Mouse (Mus musculus) limb, embryonic 11.5 days (tissue): ENCODE measurements around the gene Fbxo9. TPM values are rescaled to one million over a fixed set of nuclear protein-coding genes. Genes with fewer than 3 reads are reported as not detected.

Experiments used
- ATAC-seq: fragments of 200-750 bp; cut with Nextera tagmentation; 2 replicates; pipeline ENCODE4 v1.8.0; 2017; ENCODE audit warnings: low read depth; ENCODE audit not compliant: insufficient number of reproducible peaks, low FRiP score, low TSS enrichment
- DNase-seq: peaks from one replicate; pipeline ENCODE4 v3.0.0-alpha.2; 2015; ENCODE audit warnings: low spot score
- H3K27ac ChIP-seq: fragments of 300-500 bp; sonication (generic); replicated peaks from 2 replicates; pipeline ENCODE4 v1.5.1; 2014; ENCODE audit warnings: low read depth, mild to moderate bottlenecking, low read length
- H3K27me3 ChIP-seq: fragments of 300-500 bp; sonication (generic); 2 replicates; pipeline ENCODE4 v1.6.1; 2014; ENCODE audit warnings: mild to moderate bottlenecking, low read length, mixed read lengths; ENCODE audit not compliant: control insufficient read depth, insufficient read depth
- H3K36me3 ChIP-seq: fragments of 300-500 bp; sonication (generic); 2 replicates; pipeline ENCODE4 v1.6.1; 2014; ENCODE audit warnings: mild to moderate bottlenecking, low read length, moderate library complexity, mixed read lengths; ENCODE audit not compliant: control insufficient read depth, insufficient read depth
- H3K4me1 ChIP-seq: fragments of 300-500 bp; sonication (generic); 2 replicates; pipeline ENCODE4 v1.6.1; 2014; ENCODE audit warnings: low read length, mixed read lengths; ENCODE audit not compliant: control insufficient read depth, insufficient read depth
- H3K4me2 ChIP-seq: fragments of 300-500 bp; sonication (generic); 2 replicates; pipeline ENCODE4 v1.6.1; 2014; ENCODE audit warnings: low read depth, mild to moderate bottlenecking, moderate library complexity; ENCODE audit not compliant: severe bottlenecking
- H3K4me3 ChIP-seq: fragments of 300-500 bp; sonication (generic); 2 replicates; pipeline ENCODE4 v1.5.1; 2014; ENCODE audit warnings: low read depth, low read length
- H3K9ac ChIP-seq: fragments of 300-500 bp; sonication (generic); 2 replicates; pipeline ENCODE4 v1.6.1; 2014; ENCODE audit warnings: mild to moderate bottlenecking, low read length
- H3K9me3 ChIP-seq: fragments of 300-500 bp; sonication (generic); 2 replicates; pipeline ENCODE4 v1.6.1; 2016; ENCODE audit warnings: low read length; ENCODE audit not compliant: control insufficient read depth
- WGBS: fragments of 180-500 bp; shearing (Covaris S2); extraction: QIAGEN DNeasy Blood & Tissue Kit; methylation state at CpG from one replicate; pipeline ENCODE4 v1.1.7; 2014; 5-methylcytosine and 5-hydroxymethylcytosine counted together
- polyA plus RNA-seq: library from polyadenylated mRNA; unstranded; fragments of >200 nt; fragmentation: Nextera tagmentation; extraction: Ambion mirVana; gene quantifications from 2 replicates; pipeline ENCODE4 v1.2.1, GENCODE M21; 2014

Gene Fbxo9
- polyA plus RNA-seq, 1 experiment from 2014 or later = 31.9 TPM

DNA sequence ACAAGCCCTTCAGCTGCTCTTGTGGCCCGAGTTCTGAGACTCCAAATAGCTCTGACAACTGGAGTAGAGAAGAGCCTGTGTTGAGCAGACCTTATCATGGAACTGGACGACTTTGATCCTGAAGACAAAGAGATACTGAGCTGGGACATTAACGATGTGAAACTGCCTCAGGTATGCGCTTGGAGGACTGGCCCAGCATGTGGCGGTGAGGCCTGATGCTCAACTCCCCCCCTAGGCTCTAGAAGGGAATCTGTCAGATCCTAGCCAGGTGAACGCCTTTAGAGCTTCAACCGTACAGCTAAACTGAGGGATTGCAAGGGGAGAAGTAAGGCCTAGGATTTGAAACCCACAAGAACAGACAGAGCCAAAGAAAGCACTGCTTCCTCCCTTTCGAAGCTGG, 55.0 kb downstream of the Fbxo9 start:
- Histone ChIP-seq H3K4me1 (peaks cover 5% of the 10 kb centered on the region; the same call in 1 of the 2 replicates), H3K36me3 (no peaks in the 10 kb centered on the region), H3K4me3 (no peak overlapping the region), H3K27ac (no peak overlapping the region), H3K27me3 (no peaks in the 10 kb centered on the region), H3K9me3 (no peaks in the 10 kb centered on the region), H3K9ac (no peak overlapping the region), H3K4me2 (no peak overlapping the region)
- WGBS = 71% methylated on average over 8 of the region's 8 CpGs
- DNase-seq (no peak), ATAC-seq (no peak)

GRCm38 (mm10) chr9:78051677-78052076, 57.2 kb downstream of the Fbxo9 start, which contains the start of gene Gcm1:
Gene Gcm1, plus strand, starts transcription at chr9:78051924.
- no peaks in the 10 kb centered on the region for H3K27me3 ChIP-seq
- H3K9ac ChIP-seq = no peak within 1 kb of the TSS
- H3K4me1 ChIP-seq = peaks cover 5% of the 10 kb centered on the region; the same call in 1 of the 2 replicates
- DNase-seq (no peak), ATAC-seq (no peak)
- H3K27ac ChIP-seq = no peak within 1 kb of the TSS
- H3K4me2 ChIP-seq = no peak within 1 kb of the TSS
- no peak within 1 kb of the TSS for H3K4me3 ChIP-seq
- no peaks in the 10 kb centered on the region for H3K9me3 ChIP-seq
- 56% methylated on average over 3 of the region's 3 CpGs for WGBS
- H3K36me3 ChIP-seq = no peaks in the 10 kb centered on the region

- no peaks in the 10 kb centered on the region for H3K36me3 ChIP-seq
- H3K4me1 ChIP-seq = peaks cover 5% of the 10 kb centered on the region; the same call in 1 of the 2 replicates
- no peak overlapping the region for H3K4me3 ChIP-seq
- no peaks in the 10 kb centered on the region for H3K27me3 ChIP-seq
- no peaks in the 10 kb centered on the region for H3K9me3 ChIP-seq
- 43% methylated on average over 5 of the region's 5 CpGs for WGBS
- H3K27ac ChIP-seq = no peak overlapping the region
- DNase-seq (no peak), ATAC-seq (no peak)
- no peak overlapping the region for H3K9ac ChIP-seq
- no peak overlapping the region for H3K4me2 ChIP-seq
Measured at GRCm38 (mm10) chr9:78050452-78050970, 58.4 kb downstream of the Fbxo9 start.

GRCm38 (mm10) chr9:78046755-78047154, 62.1 kb downstream of the Fbxo9 start:
- Histone ChIP-seq H3K4me1 (peaks cover 5% of the 10 kb centered on the region; the same call in 1 of the 2 replicates), H3K9me3 (no peaks in the 10 kb centered on the region), H3K9ac (no peak overlapping the region), H3K4me3 (no peak overlapping the region), H3K36me3 (no peaks in the 10 kb centered on the region), H3K4me2 (no peak overlapping the region), H3K27me3 (no peaks in the 10 kb centered on the region), H3K27ac (no peak overlapping the region)
- no peak for ATAC-seq
- DNase-seq = no peak
- WGBS = 58% methylated on average over 20 of the region's 20 CpGs

DNA sequence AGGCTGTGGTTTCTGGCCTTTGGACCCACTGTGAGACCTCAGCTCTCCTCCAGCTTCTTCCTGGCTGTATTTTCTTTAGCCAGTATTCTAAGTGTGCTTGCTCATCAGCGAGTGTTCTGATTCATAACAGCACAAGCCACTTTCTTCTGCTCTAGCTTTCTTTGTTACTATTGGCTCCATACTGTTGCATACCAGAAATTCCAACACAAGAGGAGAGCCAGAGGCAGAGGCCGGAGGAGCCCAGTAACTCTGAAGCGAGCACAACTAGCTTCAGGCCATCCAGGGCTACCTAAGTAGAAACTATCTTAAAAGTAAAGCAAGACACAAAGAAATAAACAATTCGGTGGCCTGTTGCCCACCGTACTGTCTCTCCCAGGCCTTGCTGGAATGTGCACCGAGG, 63.7 kb downstream of the Fbxo9 start:
- H3K9ac ChIP-seq = no peak overlapping the region
- H3K27ac ChIP-seq = no peak overlapping the region
- no peak for ATAC-seq
- no peaks in the 10 kb centered on the region; the same call in 1 of the 2 replicates for H3K4me1 ChIP-seq
- WGBS = 75% methylated on average over 6 of the region's 6 CpGs
- no peaks in the 10 kb centered on the region for H3K9me3 ChIP-seq
- no peaks in the 10 kb centered on the region for H3K36me3 ChIP-seq
- DNase-seq = no peak
- H3K4me2 ChIP-seq = no peak overlapping the region
- H3K27me3 ChIP-seq = no peaks in the 10 kb centered on the region
- no peak overlapping the region for H3K4me3 ChIP-seq

- ATAC-seq = no peak
- DNase-seq = peak; percentile 91
- Histone ChIP-seq H3K27ac (no peak overlapping the region), H3K9ac (no peak overlapping the region), H3K27me3 (no peaks in the 10 kb centered on the region), H3K4me1 (no peaks in the 10 kb centered on the region), H3K36me3 (no peaks in the 10 kb centered on the region), H3K4me3 (no peak overlapping the region), H3K4me2 (no peak overlapping the region), H3K9me3 (no peaks in the 10 kb centered on the region)
- 37% methylated on average over 18 of the region's 18 CpGs for WGBS
Measured at GRCm38 (mm10) chr9:78038755-78039489, 69.9 kb downstream of the Fbxo9 start.

DNA sequence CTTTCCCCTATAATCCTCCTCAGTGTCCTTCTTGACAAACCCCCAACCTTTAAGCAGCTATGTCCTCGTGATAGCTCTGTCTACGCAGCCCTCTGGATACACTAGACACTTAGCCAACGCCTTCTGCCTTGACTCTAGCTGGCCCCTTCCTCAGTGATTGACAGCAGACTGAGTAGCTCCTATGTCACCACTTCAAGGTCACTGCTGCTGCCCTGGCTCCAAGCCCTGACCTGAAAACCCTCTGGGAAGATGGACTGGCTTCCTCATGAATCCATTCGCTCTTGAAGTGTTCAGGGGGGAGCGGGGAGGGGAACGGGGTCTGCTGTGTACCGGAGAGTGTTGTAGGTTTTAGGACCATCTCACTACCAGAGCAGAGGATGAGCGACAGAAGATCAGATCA, 73.0 kb downstream of the Fbxo9 start:
- Histone ChIP-seq H3K27ac (no peak overlapping the region), H3K4me3 (no peak overlapping the region), H3K9me3 (no peaks in the 10 kb centered on the region), H3K4me1 (no peaks in the 10 kb centered on the region), H3K4me2 (no peak overlapping the region), H3K9ac (no peak overlapping the region), H3K27me3 (no peaks in the 10 kb centered on the region), H3K36me3 (no peaks in the 10 kb centered on the region)
- DNase-seq = no peak
- 86% methylated on average over 8 of the region's 8 CpGs for WGBS
- no peak for ATAC-seq

- 82% methylated on average over 5 of the region's 5 CpGs for WGBS
- Histone ChIP-seq H3K36me3 (no peaks in the 10 kb centered on the region), H3K27ac (no peak overlapping the region), H3K4me1 (no peaks in the 10 kb centered on the region), H3K4me2 (no peak overlapping the region), H3K27me3 (no peaks in the 10 kb centered on the region), H3K9ac (no peak overlapping the region), H3K4me3 (no peak overlapping the region), H3K9me3 (no peaks in the 10 kb centered on the region)
- ATAC-seq (no peak), DNase-seq (no peak)
Measured at GRCm38 (mm10) chr9:78035296-78035695, 73.6 kb downstream of the Fbxo9 start.
